Mouse (Mus musculus): ENCODE results near the gene Rasl11b. TPM values are rescaled to one million over a fixed set of nuclear protein-coding genes. Genes with fewer than 3 reads are reported as not detected.

The Rasl11b gene
- total RNA-seq, 2 experiments from 2014 or later = 35.8 to 50.2 TPM

DNA sequence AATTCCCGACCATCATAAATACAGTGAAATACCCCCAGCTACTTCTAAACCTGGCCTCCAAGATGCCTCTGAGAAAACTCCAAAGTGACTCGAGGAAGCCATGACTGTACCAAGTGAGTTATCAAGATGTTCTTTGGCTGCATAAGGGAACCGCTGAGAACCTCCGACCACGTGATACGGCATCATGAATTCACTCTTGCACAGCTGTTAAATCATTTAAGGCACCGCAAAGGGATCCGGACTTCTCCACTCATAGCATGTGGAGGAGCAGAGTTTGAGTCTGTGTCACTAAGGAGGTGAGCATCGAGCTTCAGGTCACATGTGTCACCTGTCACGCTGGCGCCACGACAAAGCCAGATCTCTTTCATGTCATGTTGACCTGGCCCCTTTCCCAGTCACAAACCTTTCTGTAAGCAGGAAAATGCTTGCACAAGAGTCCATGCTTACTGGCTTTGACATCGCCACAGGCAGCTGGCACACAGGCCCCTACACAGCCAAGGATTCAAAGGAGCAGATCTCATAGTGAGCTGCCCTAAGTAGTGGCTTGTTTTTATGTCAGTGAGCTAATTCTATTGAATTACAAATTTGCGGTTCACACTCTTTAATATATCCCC lies 49.4 kb downstream of the Rasl11b start:
- intact Hi-C loops (cut with DNase I) = loop anchor here (2.0 kb wide), 1 partner anchor 20 kb away; no protein-coding TSS in a partner anchor
- DNase-seq (ENCODE audit: low spot score) = no peak

DNA sequence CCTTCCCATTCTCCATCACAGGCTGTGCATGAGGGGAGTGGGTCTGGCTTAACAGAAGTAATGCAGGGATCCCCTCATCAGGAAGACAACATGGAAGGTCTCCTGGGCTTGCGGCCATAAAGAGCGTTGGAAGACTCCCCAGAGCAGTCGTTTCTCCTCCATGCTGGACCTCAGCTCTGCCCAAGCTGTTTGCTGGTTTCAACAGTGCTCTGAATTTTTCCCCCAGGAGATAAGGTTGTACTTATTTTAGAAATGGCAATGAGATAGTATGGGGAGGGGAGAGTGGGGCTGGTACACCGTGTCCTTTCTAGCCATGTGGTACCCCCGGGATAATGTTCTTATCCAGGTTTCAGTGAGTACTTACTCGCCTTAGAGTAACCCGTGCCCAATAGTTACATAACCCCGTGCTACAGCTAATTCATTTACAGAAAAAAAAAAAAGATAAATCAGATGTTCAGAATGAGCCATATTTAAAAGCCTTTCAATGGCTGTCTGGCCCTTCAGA lies 50.6 kb downstream of the Rasl11b start:
- no peak for DNase-seq (ENCODE audit: low spot score)
- intact Hi-C loops (cut with DNase I) = loop anchor here (2.0 kb wide), 1 partner anchor 19 kb away; no protein-coding TSS in a partner anchor

DNA sequence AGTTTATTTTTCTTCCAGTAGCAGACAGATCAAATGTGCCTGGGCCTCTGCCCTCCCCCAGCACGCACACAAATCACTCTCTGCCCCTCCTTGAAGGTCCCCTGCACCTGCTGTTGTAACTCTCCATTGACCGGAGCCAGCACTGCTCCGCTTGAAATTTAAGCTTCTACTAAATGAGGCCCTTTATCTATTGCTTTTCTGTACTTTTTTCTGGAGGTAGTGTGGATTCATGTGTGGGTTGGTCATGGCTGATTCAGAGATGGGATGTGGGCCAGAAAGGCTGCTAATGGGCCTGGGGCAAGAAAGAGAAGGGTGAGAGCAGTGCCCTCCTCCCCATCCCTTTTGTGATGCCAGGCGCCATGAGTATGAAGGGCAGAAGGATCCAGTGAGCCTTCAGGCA lies 51.4 kb downstream of the Rasl11b start:
- intact Hi-C loops (cut with DNase I) = no loop called here
- DNase-seq (ENCODE audit: low spot score) = no peak

GRCm38 (mm10) chr5:74246971-74247370 lies 51.9 kb downstream of the Rasl11b start:
- intact Hi-C loops (cut with DNase I) = no loop called here

More at GRCm38 (mm10) chr5:74246971-74247370, 51.9 kb downstream of the Rasl11b start:
- no peak for DNase-seq (ENCODE audit: low spot score)

Other genes starting within 250 kb of the Rasl11b start
- 10 to 100 TPM; 40.6 to 41.3 TPM for gene Usp46, start 126.9 kb upstream of the Rasl11b start, total RNA-seq (2021)

All from heart, postnatal 25 days (tissue).